ENCODE assay signal across 20 mouse cellular contexts in the genomic region with DNA sequence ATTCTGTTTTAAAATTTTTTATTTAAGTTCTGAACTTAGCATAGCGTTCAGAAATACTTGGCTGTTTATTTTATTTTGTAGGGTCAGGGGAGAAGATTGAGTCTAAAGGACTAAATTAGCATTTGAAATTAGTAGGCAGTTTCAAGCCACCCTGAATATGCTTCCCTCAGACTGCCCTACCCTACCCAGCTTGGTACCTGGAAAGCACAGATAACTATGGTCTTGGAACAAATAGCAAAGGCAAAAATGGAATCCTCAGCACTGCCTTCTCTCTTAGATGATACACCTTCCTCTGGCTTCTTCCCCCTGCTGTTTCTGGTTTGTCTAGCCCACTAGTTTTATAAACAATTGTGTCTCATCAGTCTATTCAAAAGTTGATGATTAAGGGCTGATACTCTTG. TPM values are rescaled to one million over a fixed set of nuclear protein-coding genes. Genes with fewer than 3 reads are reported as not detected.
DNase-seq lines count a peak whose midpoint lies in the region; ATAC-seq and TF ChIP-seq lines count a peak whose summit lies in the region.
"Had no signal": no experiment of that assay in that cellular context is flagged by ENCODE, and none has a peak within 500 bp of the region (broad histone marks: within the 10 kb centered on the region; RNA-seq: fewer than 3 reads in every experiment).

No protein-coding gene starts in this region.

- no peaks in the 10 kb centered on the region for H3K9me3 ChIP-seq in MEL (replicated peaks; ENCODE audit: insufficient read depth, low read length)
- no peaks in the 10 kb centered on the region for H3K9me3 ChIP-seq in erythroblast, embryonic 14.5 days (ENCODE audit: control insufficient read depth, low read length)
- H3K9me3 ChIP-seq in liver, embryonic 12.5 days (replicated peaks): no peaks in the 10 kb centered on the region
- no peaks in the 10 kb centered on the region for H3K9me3 ChIP-seq in liver, embryonic 16.5 days (replicated peaks; ENCODE audit: control insufficient read depth, low read length)
- no peaks in the 10 kb centered on the region for H3K9me3 ChIP-seq in kidney, embryonic 15.5 days (replicated peaks)
- H3K9me3 ChIP-seq: embryonic facial prominence, embryonic 13.5 days; heart, embryonic 12.5 days; hindbrain, embryonic 10.5 days had no signal

- no peak overlapping the region for H3K9ac ChIP-seq in MEL (ENCODE audit: control insufficient read depth, low read depth, low read length, poor library complexity, severe bottlenecking)
- H3K9ac ChIP-seq in liver, embryonic 12.5 days: peak overlapping the region; percentile 57
- H3K9ac ChIP-seq in liver, embryonic 16.5 days (ENCODE audit: low read depth, low read length): peak overlapping the region; percentile 22; the same call in 1 of the 2 replicates
- H3K9ac ChIP-seq in kidney, embryonic 15.5 days: no peak overlapping the region
- H3K9ac ChIP-seq: embryonic facial prominence, embryonic 13.5 days; heart, embryonic 12.5 days; hindbrain, embryonic 14.5 days had no signal

- 37% methylated on average over 1 of the region's 1 CpGs for WGBS in liver, embryonic 12.5 days (ENCODE audit: insufficient replicate concordance)
- WGBS in liver, embryonic 16.5 days (ENCODE audit: insufficient replicate concordance): 41% methylated on average over 1 of the region's 1 CpGs
- WGBS in kidney, embryonic 15.5 days: 84% methylated on average over 1 of the region's 1 CpGs

- TF ChIP-seq RAD21 in MEL (IDR thresholded peaks at IDR 0.05; ENCODE audit: low read depth, low read length): no peak

- H3K4me3 ChIP-seq in MEL (ENCODE audit: control insufficient read depth in 1 of 2, insufficient read depth in 1 of 2, low read depth in 2 of 2, low read length in 2 of 2): no peak overlapping the region
- peak overlapping the region; percentile 21 for H3K4me3 ChIP-seq in erythroblast, embryonic 14.5 days (replicated peaks)
- H3K4me3 ChIP-seq in liver, embryonic 12.5 days: peak overlapping the region; percentile 2; the same call in 1 of the 2 replicates
- H3K4me3 ChIP-seq in liver, embryonic 16.5 days (ENCODE audit: low read depth, low read length): no peak overlapping the region
- H3K4me3 ChIP-seq in kidney, embryonic 15.5 days (replicated peaks): no peak overlapping the region
- H3K4me3 ChIP-seq: embryonic facial prominence, embryonic 13.5 days; heart, embryonic 12.5 days; hindbrain, embryonic 10.5 days had no signal

- DNase-seq in MEL (ENCODE audit: low read depth, low spot score): no peak
- DNase-seq in yolk sac, embryonic 10.5 days (ENCODE audit: low spot score): no peak
- DNase-seq in lung, postnatal 4 days: no peak
- DNase-seq: adrenal gland, adult 2 months; adrenal gland, postnatal 36 days; cerebellum, adult 11 months; cerebellum, adult 9-10 months; cerebellum, postnatal 25 days; gastrocnemius, postnatal 14 days had no signal

- peaks cover 22 to 44% of the 10 kb centered on the region in 2 experiments for H3K4me1 ChIP-seq in MEL (ENCODE audit: control insufficient read depth in 1 of 2, insufficient read depth in 2 of 2, low read length in 2 of 2)
- peaks cover 96% of the 10 kb centered on the region for H3K4me1 ChIP-seq in erythroblast, embryonic 14.5 days (ENCODE audit: control insufficient read depth)
- H3K4me1 ChIP-seq in liver, embryonic 12.5 days: peaks cover 86% of the 10 kb centered on the region
- peaks cover 53% of the 10 kb centered on the region for H3K4me1 ChIP-seq in liver, embryonic 16.5 days (ENCODE audit: control insufficient read depth, low read depth, low read length)
- H3K4me1 ChIP-seq in kidney, embryonic 15.5 days: peaks cover 9% of the 10 kb centered on the region; the same call in 1 of the 2 replicates

- H3K27me3 ChIP-seq in MEL (ENCODE audit: control insufficient read depth in 1 of 2, insufficient read depth in 2 of 2, low read length in 2 of 2): no peaks in the 10 kb centered on the region
- H3K27me3 ChIP-seq in erythroblast, embryonic 14.5 days (ENCODE audit: control insufficient read depth): no peaks in the 10 kb centered on the region
- H3K27me3 ChIP-seq in liver, embryonic 12.5 days (replicated peaks): no peaks in the 10 kb centered on the region
- no peaks in the 10 kb centered on the region for H3K27me3 ChIP-seq in liver, embryonic 16.5 days (ENCODE audit: control insufficient read depth, insufficient read depth, low read depth, low read length)
- H3K27me3 ChIP-seq in kidney, embryonic 15.5 days: no peaks in the 10 kb centered on the region
- H3K27me3 ChIP-seq: embryonic facial prominence, embryonic 13.5 days; heart, embryonic 12.5 days; Patski had no signal

- no peak for TF ChIP-seq CTCF in MEL (IDR thresholded peaks at IDR 0.05 in 2 of 3, conservative IDR thresholded peaks at IDR 0.05 in 1 of 3; ENCODE audit: control insufficient read depth in 1 of 3, insufficient read depth in 1 of 3, low read depth in 2 of 3, low read length in 3 of 3, poor library complexity in 1 of 3, severe bottlenecking in 1 of 3)

- no peak for TF ChIP-seq POLR2A in MEL (IDR thresholded peaks at IDR 0.05; ENCODE audit: control insufficient read depth in 1 of 2, insufficient read depth in 1 of 2, low read depth in 1 of 2, low read length in 2 of 2, poor library complexity in 1 of 2)

- no peak for TF ChIP-seq EP300 in MEL (IDR thresholded peaks at IDR 0.05; ENCODE audit: low read depth in 1 of 2, low read length in 2 of 2)

- H3K27ac ChIP-seq in MEL (ENCODE audit: control insufficient read depth, low read depth, low read length): no peak overlapping the region
- peak overlapping the region; percentile 86 for H3K27ac ChIP-seq in liver, embryonic 12.5 days
- peak overlapping the region; percentile 84 for H3K27ac ChIP-seq in liver, embryonic 16.5 days (ENCODE audit: low read length)
- no peak overlapping the region for H3K27ac ChIP-seq in kidney, embryonic 15.5 days
- H3K27ac ChIP-seq: embryonic facial prominence, embryonic 13.5 days; hindbrain, embryonic 10.5 days; hindbrain, embryonic 14.5 days had no signal

- H3K36me3 ChIP-seq in MEL (ENCODE audit: control insufficient read depth in 1 of 2, insufficient read depth in 2 of 2, low read length in 2 of 2): peaks cover 2 to 63% of the 10 kb centered on the region in 2 experiments; a peak in 3 of 4 replicates
- peaks cover 88% of the 10 kb centered on the region for H3K36me3 ChIP-seq in erythroblast, embryonic 14.5 days (ENCODE audit: control insufficient read depth)
- H3K36me3 ChIP-seq in liver, embryonic 12.5 days: peaks cover 43% of the 10 kb centered on the region
- H3K36me3 ChIP-seq in liver, embryonic 16.5 days (ENCODE audit: control insufficient read depth, insufficient read depth): peaks cover 6% of the 10 kb centered on the region
- H3K36me3 ChIP-seq in kidney, embryonic 15.5 days: no peaks in the 10 kb centered on the region
- H3K36me3 ChIP-seq: embryonic facial prominence, embryonic 13.5 days; heart, embryonic 12.5 days; hindbrain, embryonic 10.5 days had no signal

- peak overlapping the region; percentile 51 for H3K4me2 ChIP-seq in liver, embryonic 12.5 days
- H3K4me2 ChIP-seq in liver, embryonic 16.5 days (ENCODE audit: low read depth, low read length): peak overlapping the region; percentile 49
- no peak overlapping the region for H3K4me2 ChIP-seq in kidney, embryonic 15.5 days
- H3K4me2 ChIP-seq: embryonic facial prominence, embryonic 13.5 days; heart, embryonic 12.5 days; hindbrain, embryonic 14.5 days had no signal

- peaks cover 8% of the 10 kb centered on the region for H3K79me2 ChIP-seq in MEL (ENCODE audit: control insufficient read depth, insufficient read depth, low read length, poor library complexity)

- ATAC-seq in liver, embryonic 12.5 days: peak; percentile 48
- ATAC-seq in liver, embryonic 16.5 days (ENCODE audit: low read depth): peak; percentile 38
- ATAC-seq in activated CD4-positive, CD25-positive, alpha-beta regulatory T cell, adult 4 months: no peak
- ATAC-seq in kidney, embryonic 15.5 days (replicated peaks; ENCODE audit: low FRiP score): no peak
- ATAC-seq: forebrain, embryonic 16.5 days; Patski had no signal

TF ChIP-seq in MEL, 35 proteins besides CTCF, POLR2A, EP300 and RAD21:
- TF ChIP-seq TAL1 (IDR thresholded peaks at IDR 0.05; ENCODE audit: low read length): peak; percentile 40; the same call in 1 of the 2 replicates
- TF ChIP-seq JUND (IDR thresholded peaks at IDR 0.05; ENCODE audit: low read depth, low read length): no peak
- TF ChIP-seq USF2 (IDR thresholded peaks at IDR 0.05; ENCODE audit: borderline replicate concordance in 1 of 2, insufficient read depth in 1 of 2, low read depth in 1 of 2, low read length in 2 of 2): no peak
- TF ChIP-seq TCF12 (IDR thresholded peaks at IDR 0.05; ENCODE audit: low read depth, low read length): no peak
- no peak for TF ChIP-seq CHD2 (IDR thresholded peaks at IDR 0.05; ENCODE audit: low read length)
- TF ChIP-seq ZC3H11A (IDR thresholded peaks at IDR 0.05; ENCODE audit: low read depth, low read length): no peak

RNA-seq across cellular contexts. Expression of a gene that starts 23.3 kb away (rescaled TPM):
- total RNA-seq in MEL (2012; rRNA removed): 25.0 and 27.7 TPM in 2 replicates
- polyA plus RNA-seq in MEL (2012; ENCODE audit: insufficient read depth in 1 of 2, insufficient read length in 2 of 2, low read depth in 1 of 2, low replicate concordance in 2 of 2, missing spikeins in 1 of 2): 10 to 100 TPM; 52.5 to 77.1 TPM
- polyA plus RNA-seq in erythroblast, embryonic 14.5 days (2012): 7.5 and 16.5 TPM in 2 replicates
- 59.6 and 66.2 TPM in 2 replicates for polyA plus RNA-seq in liver, embryonic 12.5 days (2016; fragmentation: Nextera tagmentation; extraction: Ambion mirVana)
- polyA plus RNA-seq in liver, embryonic 16.5 days (2015; fragmentation: Nextera tagmentation; extraction: Ambion mirVana): 30.3 and 31.2 TPM in 2 replicates
- 1 to 10 TPM; 3.1 to 4.5 TPM for polyA plus RNA-seq in activated CD4-positive, CD25-positive, alpha-beta regulatory T cell, adult 4 months (2017; shearing (Covaris generic))
- polyA plus RNA-seq in kidney, embryonic 15.5 days (2015; fragmentation: Nextera tagmentation; extraction: Ambion mirVana): 4.7 and 5.2 TPM in 2 replicates

Comparison
In these comparisons a context has a peak if more than half of its experiments do, and no peak if none do; other contexts are left out.
1. H3K4me3 ChIP-seq: peak in erythroblast, embryonic 14.5 days (single experiment) and liver, embryonic 12.5 days (single experiment); none in MEL (0 of 2), liver, embryonic 16.5 days (single experiment) and kidney, embryonic 15.5 days (single experiment).
2. H3K27ac ChIP-seq: peak in liver, embryonic 12.5 days (single experiment) and liver, embryonic 16.5 days (single experiment); none in MEL (single experiment) and kidney, embryonic 15.5 days (single experiment).
3. H3K9ac ChIP-seq: peak in liver, embryonic 12.5 days (single experiment) and liver, embryonic 16.5 days (single experiment); none in MEL (single experiment) and kidney, embryonic 15.5 days (single experiment).
4. ATAC-seq: peak in liver, embryonic 12.5 days (single experiment) and liver, embryonic 16.5 days (single experiment); none in activated CD4-positive, CD25-positive, alpha-beta regulatory T cell, adult 4 months (single experiment) and kidney, embryonic 15.5 days (single experiment).